In the genomic region with DNA sequence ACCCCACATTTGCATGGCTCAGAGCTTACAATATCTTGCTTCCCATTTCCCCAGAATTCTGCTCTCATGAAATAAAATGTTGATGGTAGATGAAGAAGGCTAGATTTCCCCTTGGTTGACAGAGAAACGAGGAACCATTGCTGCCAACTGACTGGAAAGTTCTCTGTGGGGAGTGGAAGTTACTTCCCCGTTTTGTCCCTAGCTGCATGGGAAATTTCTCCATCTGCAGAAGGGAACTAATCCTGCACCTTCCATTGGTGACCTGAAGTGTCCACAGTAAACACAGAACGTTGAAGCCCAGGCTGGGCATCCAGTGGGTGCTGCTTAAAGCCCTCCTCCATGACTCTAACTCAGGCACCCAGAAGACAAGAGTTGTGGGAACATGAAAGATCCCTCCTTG, we compare ENCODE assay signal across 24 mouse cellular contexts. TPM values are rescaled to one million over a fixed set of nuclear protein-coding genes. Genes with fewer than 3 reads are reported as not detected.
"Had no signal": no experiment of that assay in that cellular context is flagged by ENCODE, and none has a peak within 500 bp of the region (broad histone marks: within the 10 kb centered on the region; RNA-seq: fewer than 3 reads in every experiment).

No protein-coding gene starts in this region.

- H3K36me3 ChIP-seq: heart, embryonic 10.5 days; heart, embryonic 12.5 days; hindbrain, embryonic 12.5 days; intestine, embryonic 15.5 days; limb, embryonic 10.5 days; limb, embryonic 12.5 days; liver, embryonic 13.5 days had no signal

- H3K4me2 ChIP-seq: heart, embryonic 12.5 days; hindbrain, embryonic 12.5 days; hindbrain, embryonic 14.5 days; intestine, embryonic 15.5 days; limb, embryonic 12.5 days; liver, embryonic 11.5 days; liver, embryonic 13.5 days had no signal

- H3K9ac ChIP-seq: heart, embryonic 12.5 days; hindbrain, embryonic 12.5 days; hindbrain, embryonic 14.5 days; intestine, embryonic 15.5 days; limb, embryonic 12.5 days; liver, embryonic 13.5 days had no signal

- H3K4me3 ChIP-seq: heart, embryonic 10.5 days; heart, embryonic 12.5 days; hindbrain, embryonic 12.5 days; intestine, embryonic 15.5 days; layer of hippocampus, adult 2 months; left cerebral cortex, adult 2 months; limb, embryonic 10.5 days; limb, embryonic 12.5 days; liver, embryonic 13.5 days had no signal

- H3K27ac ChIP-seq: heart, embryonic 10.5 days; hindbrain, embryonic 12.5 days; hindbrain, embryonic 14.5 days; intestine, embryonic 15.5 days; layer of hippocampus, adult 2 months; left cerebral cortex, adult 2 months; limb, embryonic 10.5 days; limb, embryonic 12.5 days; liver, embryonic 13.5 days had no signal

- DNase-seq: gastrocnemius, postnatal 14 days; gastrocnemius, postnatal 36 days; heart, adult 18-20 months; heart, postnatal 10 days; heart, postnatal 36 days; kidney, adult 18-20 months; kidney, adult 8-10 months; kidney, postnatal 10 days; kidney, postnatal 25 days; kidney, postnatal 4 days; liver, embryonic 13.5 days had no signal

- H3K27me3 ChIP-seq: heart, embryonic 12.5 days; hindbrain, embryonic 12.5 days; intestine, embryonic 15.5 days; limb, embryonic 12.5 days; liver, embryonic 13.5 days had no signal

- H3K9me3 ChIP-seq: heart, embryonic 10.5 days; heart, embryonic 12.5 days; hindbrain, embryonic 12.5 days; intestine, embryonic 15.5 days; limb, embryonic 10.5 days; limb, embryonic 12.5 days; liver, embryonic 13.5 days had no signal

- H3K4me1 ChIP-seq: heart, embryonic 10.5 days; heart, embryonic 12.5 days; hindbrain, embryonic 12.5 days; intestine, embryonic 15.5 days; liver, embryonic 13.5 days had no signal

- ATAC-seq: hindbrain, embryonic 16.5 days; inflammation-experienced regulatory T-cells, adult 6 months; intestine, embryonic 15.5 days; intestine, postnatal 0 days had no signal

RNA-seq across cellular contexts. Expression of gene Ccdc149, which starts 47.4 kb away (rescaled TPM):
- polyA plus RNA-seq: inflammation-experienced regulatory T-cells, adult 6 months had no signal
